Mouse (Mus musculus) inflammation-experienced regulatory T-cells (primary cell): ENCODE data around the gene Cntn1. TPM values are rescaled to one million over a fixed set of nuclear protein-coding genes. Genes with fewer than 3 reads are reported as not detected.

ENCODE experiments used
- polyA plus RNA-seq, 2 experiments: library from polyadenylated mRNA; unstranded; fragments of 100-300 nt; shearing (Covaris generic); gene quantifications; one replicate each; pipeline ENCODE4 v1.2.1; 2017

Cntn1 gene
- polyA plus RNA-seq = 1 to 10 TPM in 1 of 2 experiments, under 1 TPM in 1; 0.25 to 1.5 TPM

GRCm38 (mm10) chr15:92050996-92051352 is at the start of gene Cntn1:
Gene Cntn1, plus strand, starts transcription at chr15:92051165.

Other genes starting within 250 kb of the Cntn1 start
- not detected for gene Smgc, start 212.9 kb upstream of the Cntn1 start, polyA plus RNA-seq